Mouse (Mus musculus): Measurements from ENCODE around the gene Phrf1. TPM values are rescaled to one million over a fixed set of nuclear protein-coding genes. Genes with fewer than 3 reads are reported as not detected.

The Phrf1 gene
- 95.5 and 99.3 TPM in 2 replicates for polyA plus RNA-seq (2016; fragmentation: Nextera tagmentation; extraction: Ambion mirVana)

- ATAC-seq (ENCODE audit: low FRiP score): peak; percentile 91
- Histone ChIP-seq H3K27ac (peak within 1 kb of the TSS; percentile 94), H3K4me2 (replicated peaks) (peak within 1 kb of the TSS; percentile 96), H3K27me3 (no peaks in the 10 kb centered on the region), H3K36me3 (peaks cover 27% of the 10 kb centered on the region), H3K4me3 (peak within 1 kb of the TSS; percentile 85), H3K9me3 (replicated peaks) (no peaks in the 10 kb centered on the region), H3K9ac (peak within 1 kb of the TSS; percentile 97), H3K4me1 (peaks cover 15% of the 10 kb centered on the region)
- WGBS: under 1% methylated on average over 68 of the region's 76 CpGs
Observed at GRCm38 (mm10) chr7:141228279-141229067, at the start of gene Phrf1. Gene Phrf1, plus strand, starts transcription at chr7:141228784.

- no peak overlapping the region for H3K4me2 ChIP-seq (replicated peaks)
- no peaks in the 10 kb centered on the region for H3K27me3 ChIP-seq
- ATAC-seq (ENCODE audit: low FRiP score): no peak
- peaks cover 34% of the 10 kb centered on the region for H3K36me3 ChIP-seq
- 93% methylated on average over 3 of the region's 3 CpGs for WGBS
- H3K9me3 ChIP-seq (replicated peaks): no peaks in the 10 kb centered on the region
- H3K4me1 ChIP-seq: peaks cover 16% of the 10 kb centered on the region
- H3K27ac ChIP-seq: no peak overlapping the region
- H3K4me3 ChIP-seq: no peak overlapping the region
- no peak overlapping the region for H3K9ac ChIP-seq
Observed at GRCm38 (mm10) chr7:141188194-141188593, 40.4 kb upstream of the Phrf1 start.

DNA sequence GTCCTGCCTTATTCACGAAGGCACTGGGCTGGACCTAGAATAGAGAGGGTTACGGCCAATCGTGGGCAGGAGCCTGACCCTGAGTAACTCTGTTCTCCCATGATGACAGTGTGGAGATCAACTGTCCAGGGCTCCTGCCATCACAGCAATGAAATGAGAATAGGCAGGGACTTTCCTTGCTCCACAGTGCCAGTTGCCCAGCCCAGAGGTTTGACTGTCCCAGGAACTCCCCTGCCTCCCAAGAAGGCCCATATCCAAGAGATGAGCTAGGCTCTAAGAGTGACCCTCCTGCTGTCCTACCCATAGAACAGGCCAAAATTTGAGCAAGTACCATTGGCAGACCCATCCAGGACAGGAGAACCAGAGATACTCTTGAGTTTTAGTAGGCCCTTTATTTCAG lies 39.9 kb upstream of the Phrf1 start:
- H3K4me3 ChIP-seq: no peak overlapping the region
- no peaks in the 10 kb centered on the region for H3K27me3 ChIP-seq
- H3K36me3 ChIP-seq: peaks cover 34% of the 10 kb centered on the region
- no peak overlapping the region for H3K4me2 ChIP-seq (replicated peaks)
- no peak overlapping the region for H3K9ac ChIP-seq
- WGBS: 86% methylated on average over 3 of the region's 3 CpGs
- H3K27ac ChIP-seq: no peak overlapping the region
- ATAC-seq (ENCODE audit: low FRiP score): no peak
- H3K9me3 ChIP-seq (replicated peaks): no peaks in the 10 kb centered on the region
- H3K4me1 ChIP-seq: peaks cover 17% of the 10 kb centered on the region

DNA sequence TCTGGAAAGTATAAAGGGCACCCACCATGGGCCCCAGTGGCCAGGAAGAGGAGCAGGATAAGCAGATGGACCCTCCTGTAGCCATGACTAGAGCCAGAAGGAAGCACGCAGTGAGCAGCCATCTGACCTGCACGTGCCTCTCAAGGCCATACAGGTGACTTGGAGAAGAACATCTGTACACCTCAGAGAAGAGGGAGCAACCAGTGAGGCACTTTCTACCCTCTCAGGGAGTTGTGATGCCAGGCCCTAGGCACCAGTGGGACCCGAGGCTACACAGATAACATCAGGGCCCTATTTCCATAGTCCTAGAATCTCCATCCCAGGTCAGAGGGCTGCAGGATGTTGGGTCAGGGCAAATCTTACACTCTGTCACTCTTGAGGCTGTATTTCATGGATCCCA lies 38.4 kb upstream of the Phrf1 start:
- ATAC-seq (ENCODE audit: low FRiP score): no peak
- Histone ChIP-seq H3K36me3 (peaks cover 34% of the 10 kb centered on the region), H3K27ac (no peak overlapping the region), H3K4me1 (peaks cover 20% of the 10 kb centered on the region), H3K9me3 (replicated peaks) (no peaks in the 10 kb centered on the region), H3K4me3 (no peak overlapping the region), H3K9ac (no peak overlapping the region), H3K27me3 (no peaks in the 10 kb centered on the region), H3K4me2 (replicated peaks) (no peak overlapping the region)
- WGBS: 95% methylated on average over 3 of the region's 3 CpGs

DNA sequence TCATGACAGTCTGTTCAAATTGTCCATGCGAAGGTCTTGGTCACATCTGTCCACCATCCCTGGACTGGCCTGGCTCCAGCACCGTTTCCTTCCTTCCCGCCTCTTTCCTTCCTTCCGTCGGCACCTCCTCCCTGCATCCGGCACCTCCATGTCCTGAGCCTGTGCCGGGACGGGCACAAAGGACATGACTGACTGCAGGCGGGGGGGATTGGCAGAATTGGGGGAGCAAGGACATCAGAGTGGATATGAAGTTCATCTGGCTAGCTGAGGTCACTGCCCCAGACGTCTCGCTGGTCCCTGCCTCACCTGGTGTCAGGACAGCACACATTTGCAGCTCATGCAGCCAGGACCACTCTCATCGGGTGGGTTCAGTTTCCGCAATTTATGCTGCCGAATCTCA lies 37.5 kb upstream of the Phrf1 start:
- peaks cover 27% of the 10 kb centered on the region for H3K4me1 ChIP-seq
- H3K36me3 ChIP-seq: peaks cover 34% of the 10 kb centered on the region
- H3K27ac ChIP-seq: no peak overlapping the region
- peak overlapping the region; percentile 13; the same call in 1 of the 2 replicates for H3K9ac ChIP-seq
- H3K27me3 ChIP-seq: no peaks in the 10 kb centered on the region
- no peak for ATAC-seq (ENCODE audit: low FRiP score)
- H3K4me2 ChIP-seq (replicated peaks): no peak overlapping the region
- H3K4me3 ChIP-seq: no peak overlapping the region
- no peaks in the 10 kb centered on the region for H3K9me3 ChIP-seq (replicated peaks)
- WGBS: 91% methylated on average over 14 of the region's 14 CpGs

GRCm38 (mm10) chr7:141191796-141192685 lies 36.5 kb upstream of the Phrf1 start:
- Histone ChIP-seq H3K27ac (no peak overlapping the region), H3K36me3 (peaks cover 34% of the 10 kb centered on the region), H3K4me2 (replicated peaks) (peak overlapping the region; percentile 94), H3K4me3 (peak overlapping the region; percentile 97; the same call in 1 of the 2 replicates), H3K9ac (peak overlapping the region; percentile 93), H3K9me3 (replicated peaks) (no peaks in the 10 kb centered on the region), H3K4me1 (peaks cover 27% of the 10 kb centered on the region), H3K27me3 (no peaks in the 10 kb centered on the region)
- 93% methylated on average over 24 of the region's 24 CpGs for WGBS
- ATAC-seq (ENCODE audit: low FRiP score): no peak

DNA sequence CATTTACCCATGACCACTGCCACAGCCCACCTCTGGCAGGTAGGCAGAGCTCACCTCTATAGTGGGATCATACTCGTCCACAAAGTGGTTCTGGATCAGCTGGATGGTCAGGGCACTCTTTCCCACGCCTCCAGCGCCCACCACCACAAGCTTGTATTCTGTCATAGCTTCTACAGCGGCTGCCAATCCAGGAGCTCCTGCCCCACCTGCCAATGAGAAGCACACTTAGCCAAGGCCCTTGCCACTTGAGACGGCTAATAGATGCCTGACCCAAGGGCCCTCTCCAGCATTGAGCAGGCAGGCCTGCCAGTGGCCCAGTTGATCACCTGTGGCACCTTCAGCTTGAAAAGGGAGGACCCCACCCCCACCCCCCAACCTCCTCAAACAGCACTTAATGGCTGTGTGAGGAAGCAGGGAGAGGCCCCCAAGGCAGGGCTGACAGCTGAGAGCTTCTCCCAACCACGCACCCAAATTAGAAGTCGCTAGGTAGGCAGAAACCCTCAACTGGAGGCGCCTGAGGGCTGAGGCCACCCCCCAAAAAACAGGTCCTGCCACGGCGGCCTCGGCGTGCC lies 35.7 kb upstream of the Phrf1 start:
- Histone ChIP-seq H3K27ac (peak overlapping the region; percentile 85; the same call in 1 of the 2 replicates), H3K9ac (peak overlapping the region; percentile 93)
- WGBS: 31% methylated on average over 12 of the region's 12 CpGs

GRCm38 (mm10) chr7:141193348-141193856 lies 35.2 kb upstream of the Phrf1 start:
- no peaks in the 10 kb centered on the region for H3K9me3 ChIP-seq (replicated peaks)
- H3K36me3 ChIP-seq: peaks cover 34% of the 10 kb centered on the region
- WGBS: 1% methylated on average over 41 of the region's 43 CpGs
- peak overlapping the region; percentile 97 for H3K4me3 ChIP-seq
- peaks cover 27% of the 10 kb centered on the region for H3K4me1 ChIP-seq
- peak overlapping the region; percentile 85 for H3K27ac ChIP-seq
- ATAC-seq (ENCODE audit: low FRiP score): peak; percentile 15
- no peaks in the 10 kb centered on the region for H3K27me3 ChIP-seq
- H3K9ac ChIP-seq: peak overlapping the region; percentile 93
- H3K4me2 ChIP-seq (replicated peaks): peak overlapping the region; percentile 94

More for the DNA sequence above, 35.7 kb upstream of the Phrf1 start:
- Histone ChIP-seq H3K4me3 (peak overlapping the region; percentile 97), H3K36me3 (peaks cover 34% of the 10 kb centered on the region), H3K4me2 (replicated peaks) (peak overlapping the region; percentile 94), H3K4me1 (peaks cover 27% of the 10 kb centered on the region), H3K27me3 (no peaks in the 10 kb centered on the region), H3K9me3 (replicated peaks) (no peaks in the 10 kb centered on the region)
- ATAC-seq (ENCODE audit: low FRiP score): no peak; the same call in 1 of the 2 replicates

GRCm38 (mm10) chr7:141193948-141194347 lies 34.6 kb upstream of the Phrf1 start, which contains the start of the genes Hras and Lrrc56:
Gene Hras, minus strand, starts transcription at chr7:141194005.
Gene Lrrc56, plus strand, starts transcription at chr7:141194157.
- no peaks in the 10 kb centered on the region for H3K9me3 ChIP-seq (replicated peaks)
- H3K36me3 ChIP-seq: peaks cover 34% of the 10 kb centered on the region
- H3K27ac ChIP-seq: peak within 1 kb of the TSS; percentile 85
- peaks cover 27% of the 10 kb centered on the region for H3K4me1 ChIP-seq
- peak; percentile 93 for ATAC-seq (ENCODE audit: low FRiP score)
- H3K4me2 ChIP-seq (replicated peaks): peak within 1 kb of the TSS; percentile 94
- H3K4me3 ChIP-seq: peak within 1 kb of the TSS; percentile 97
- no peaks in the 10 kb centered on the region for H3K27me3 ChIP-seq
- peak within 1 kb of the TSS; percentile 93 for H3K9ac ChIP-seq
- WGBS: 1% methylated on average over 34 of the region's 39 CpGs

DNA sequence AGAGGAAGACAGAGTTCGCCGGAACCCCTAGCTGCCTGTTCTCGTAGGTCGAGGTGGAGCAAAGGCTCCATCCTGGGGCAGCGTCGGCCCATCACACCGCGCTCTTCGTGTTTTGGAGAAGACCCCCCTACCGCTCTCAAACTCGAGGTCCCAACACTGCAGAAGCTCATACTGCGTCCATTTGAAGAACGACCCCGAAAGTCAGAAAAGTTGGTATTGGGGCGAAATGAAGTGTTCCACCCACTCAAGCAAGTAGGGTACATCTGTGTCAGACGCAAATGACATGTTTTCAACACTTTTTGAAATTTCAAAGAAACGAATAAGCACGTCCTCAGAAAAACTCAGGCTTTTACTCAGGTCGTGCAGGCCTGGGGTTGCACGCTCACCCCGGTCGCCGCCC lies 34.2 kb upstream of the Phrf1 start:
- Histone ChIP-seq H3K4me1 (peaks cover 27% of the 10 kb centered on the region), H3K9ac (peak overlapping the region; percentile 57), H3K4me3 (peak overlapping the region; percentile 97), H3K36me3 (peaks cover 29% of the 10 kb centered on the region), H3K27me3 (no peaks in the 10 kb centered on the region), H3K9me3 (replicated peaks) (no peaks in the 10 kb centered on the region), H3K4me2 (replicated peaks) (peak overlapping the region; percentile 94), H3K27ac (peak overlapping the region; percentile 79)
- under 1% methylated on average over 23 of the region's 23 CpGs for WGBS
- no peak for ATAC-seq (ENCODE audit: low FRiP score)

- Histone ChIP-seq H3K36me3 (peaks cover 25% of the 10 kb centered on the region), H3K27me3 (no peaks in the 10 kb centered on the region), H3K9ac (peak overlapping the region; percentile 58), H3K4me3 (peak overlapping the region; percentile 97), H3K4me1 (peaks cover 27% of the 10 kb centered on the region), H3K27ac (peak overlapping the region; percentile 79), H3K4me2 (replicated peaks) (peak overlapping the region; percentile 94), H3K9me3 (replicated peaks) (no peaks in the 10 kb centered on the region)
- WGBS: under 1% methylated on average over 28 of the region's 28 CpGs
- peak; percentile 41 for ATAC-seq (ENCODE audit: low FRiP score)
Observed at GRCm38 (mm10) chr7:141194830-141195229, 33.8 kb upstream of the Phrf1 start.
